Mouse (Mus musculus): Measurements from ENCODE around the gene Esd. TPM values are rescaled to one million over a fixed set of nuclear protein-coding genes. Genes with fewer than 3 reads are reported as not detected.

Esd gene
- polyA plus RNA-seq, 1 experiment from 2014 or later: 370 TPM

- H3K9ac ChIP-seq (ENCODE audit: low read depth, low read length): no peak overlapping the region
- H3K27me3 ChIP-seq (ENCODE audit: control insufficient read depth, insufficient read depth, low read length): no peaks in the 10 kb centered on the region
- DNase-seq (ENCODE audit: low spot score): no peak
- no peak for ATAC-seq (ENCODE audit: low FRiP score)
- no peaks in the 10 kb centered on the region for H3K36me3 ChIP-seq (ENCODE audit: control insufficient read depth, insufficient read depth, low read length)
- peak overlapping the region; percentile 57 for H3K4me2 ChIP-seq (replicated peaks; ENCODE audit: low read depth, low read length)
- no peaks in the 10 kb centered on the region for H3K9me3 ChIP-seq (ENCODE audit: control insufficient read depth, low read length)
- peak overlapping the region; percentile 84 for H3K4me3 ChIP-seq (ENCODE audit: low read depth, low read length)
- no peaks in the 10 kb centered on the region for H3K4me1 ChIP-seq (replicated peaks; ENCODE audit: control insufficient read depth, insufficient read depth, low read length)
- no peak overlapping the region for H3K27ac ChIP-seq (ENCODE audit: low read depth, low read length)
- 26% methylated on average over 9 of the region's 9 CpGs for WGBS
Measured at GRCm38 (mm10) chr14:74731221-74732078, 647 bp upstream of the Esd start.

GRCm38 (mm10) chr14:74733397-74733796 is 1.3 kb downstream of the Esd start:
- Histone ChIP-seq H3K9me3 (ENCODE audit: control insufficient read depth, low read length) (no peaks in the 10 kb centered on the region), H3K36me3 (ENCODE audit: control insufficient read depth, insufficient read depth, low read length) (no peaks in the 10 kb centered on the region), H3K27me3 (ENCODE audit: control insufficient read depth, insufficient read depth, low read length) (no peaks in the 10 kb centered on the region), H3K4me3 (ENCODE audit: low read depth, low read length) (0 out of 2 replicates have a peak overlapping the region, but pooled peaks have one; percentile 84), H3K9ac (ENCODE audit: low read depth, low read length) (no peak overlapping the region), H3K4me2 (replicated peaks; ENCODE audit: low read depth, low read length) (no peak overlapping the region; the same call in 1 of the 2 replicates), H3K27ac (ENCODE audit: low read depth, low read length) (no peak overlapping the region), H3K4me1 (replicated peaks; ENCODE audit: control insufficient read depth, insufficient read depth, low read length) (no peaks in the 10 kb centered on the region)
- DNase-seq (ENCODE audit: low spot score) (no peak), ATAC-seq (ENCODE audit: low FRiP score) (no peak)
- WGBS: 61% methylated on average over 2 of the region's 2 CpGs

- H3K4me3 ChIP-seq (ENCODE audit: low read depth, low read length): no peak overlapping the region
- H3K4me1 ChIP-seq (replicated peaks; ENCODE audit: control insufficient read depth, insufficient read depth, low read length): no peaks in the 10 kb centered on the region
- ATAC-seq (ENCODE audit: low FRiP score): no peak
- H3K27ac ChIP-seq (ENCODE audit: low read depth, low read length): no peak overlapping the region
- no peaks in the 10 kb centered on the region for H3K9me3 ChIP-seq (ENCODE audit: control insufficient read depth, low read length)
- 0 out of 2 replicates have a peak, but pooled peaks cover 2% of the 10 kb centered on the region for H3K36me3 ChIP-seq (ENCODE audit: control insufficient read depth, insufficient read depth, low read length)
- 87% methylated on average over 6 of the region's 6 CpGs for whole genome bisulfite sequencing
- no peak overlapping the region for H3K9ac ChIP-seq (ENCODE audit: low read depth, low read length)
- H3K4me2 ChIP-seq (replicated peaks; ENCODE audit: low read depth, low read length): no peak overlapping the region
- no peak for DNase-seq (ENCODE audit: low spot score)
- H3K27me3 ChIP-seq (ENCODE audit: control insufficient read depth, insufficient read depth, low read length): no peaks in the 10 kb centered on the region
Measured at GRCm38 (mm10) chr14:74735471-74735870, 3.4 kb downstream of the Esd start.

GRCm38 (mm10) chr14:74736850-74737249 is 4.8 kb downstream of the Esd start:
- 0 out of 2 replicates have a peak, but pooled peaks cover 2% of the 10 kb centered on the region for H3K36me3 ChIP-seq (ENCODE audit: control insufficient read depth, insufficient read depth, low read length)
- H3K27me3 ChIP-seq (ENCODE audit: control insufficient read depth, insufficient read depth, low read length): no peaks in the 10 kb centered on the region
- no peak overlapping the region for H3K4me2 ChIP-seq (replicated peaks; ENCODE audit: low read depth, low read length)
- ATAC-seq (ENCODE audit: low FRiP score) (no peak), DNase-seq (ENCODE audit: low spot score) (no peak)
- no peaks in the 10 kb centered on the region for H3K9me3 ChIP-seq (ENCODE audit: control insufficient read depth, low read length)
- WGBS: 98% methylated on average over 6 of the region's 6 CpGs
- no peaks in the 10 kb centered on the region for H3K4me1 ChIP-seq (replicated peaks; ENCODE audit: control insufficient read depth, insufficient read depth, low read length)
- no peak overlapping the region for H3K27ac ChIP-seq (ENCODE audit: low read depth, low read length)
- no peak overlapping the region for H3K9ac ChIP-seq (ENCODE audit: low read depth, low read length)
- H3K4me3 ChIP-seq (ENCODE audit: low read depth, low read length): no peak overlapping the region

- H3K27me3 ChIP-seq (ENCODE audit: control insufficient read depth, insufficient read depth, low read length): no peaks in the 10 kb centered on the region
- H3K36me3 ChIP-seq (ENCODE audit: control insufficient read depth, insufficient read depth, low read length): no peaks in the 10 kb centered on the region
- DNase-seq (ENCODE audit: low spot score) (peak; percentile 86), ATAC-seq (ENCODE audit: low FRiP score) (peak; percentile 45; the same call in 1 of the 2 replicates)
- 60% methylated on average over 10 of the region's 10 CpGs for WGBS
- no peak overlapping the region for H3K4me3 ChIP-seq (ENCODE audit: low read depth, low read length)
- no peak overlapping the region for H3K4me2 ChIP-seq (replicated peaks; ENCODE audit: low read depth, low read length)
- H3K4me1 ChIP-seq (replicated peaks; ENCODE audit: control insufficient read depth, insufficient read depth, low read length): no peaks in the 10 kb centered on the region
- no peak overlapping the region for H3K27ac ChIP-seq (ENCODE audit: low read depth, low read length)
- no peaks in the 10 kb centered on the region for H3K9me3 ChIP-seq (ENCODE audit: control insufficient read depth, low read length)
- no peak overlapping the region for H3K9ac ChIP-seq (ENCODE audit: low read depth, low read length)
Measured at GRCm38 (mm10) chr14:74764191-74764918, 32.3 kb downstream of the Esd start.

GRCm38 (mm10) chr14:74767892-74768291 is 35.8 kb downstream of the Esd start:
- WGBS: 86% methylated on average over 1 of the region's 1 CpGs
- H3K36me3 ChIP-seq (ENCODE audit: control insufficient read depth, insufficient read depth, low read length): no peaks in the 10 kb centered on the region
- DNase-seq (ENCODE audit: low spot score) (no peak), ATAC-seq (ENCODE audit: low FRiP score) (no peak)
- H3K9me3 ChIP-seq (ENCODE audit: control insufficient read depth, low read length): no peaks in the 10 kb centered on the region
- no peak overlapping the region for H3K27ac ChIP-seq (ENCODE audit: low read depth, low read length)
- no peak overlapping the region for H3K9ac ChIP-seq (ENCODE audit: low read depth, low read length)
- H3K4me2 ChIP-seq (replicated peaks; ENCODE audit: low read depth, low read length): no peak overlapping the region
- H3K4me1 ChIP-seq (replicated peaks; ENCODE audit: control insufficient read depth, insufficient read depth, low read length): no peaks in the 10 kb centered on the region
- no peaks in the 10 kb centered on the region for H3K27me3 ChIP-seq (ENCODE audit: control insufficient read depth, insufficient read depth, low read length)
- no peak overlapping the region for H3K4me3 ChIP-seq (ENCODE audit: low read depth, low read length)

GRCm38 (mm10) chr14:74774046-74774619 is 42.0 kb downstream of the Esd start:
- DNase-seq (ENCODE audit: low spot score) (no peak), ATAC-seq (ENCODE audit: low FRiP score) (no peak)
- Histone ChIP-seq H3K9ac (ENCODE audit: low read depth, low read length) (no peak overlapping the region), H3K4me1 (replicated peaks; ENCODE audit: control insufficient read depth, insufficient read depth, low read length) (no peaks in the 10 kb centered on the region), H3K27ac (ENCODE audit: low read depth, low read length) (no peak overlapping the region), H3K27me3 (ENCODE audit: control insufficient read depth, insufficient read depth, low read length) (no peaks in the 10 kb centered on the region), H3K4me3 (ENCODE audit: low read depth, low read length) (no peak overlapping the region), H3K36me3 (ENCODE audit: control insufficient read depth, insufficient read depth, low read length) (no peaks in the 10 kb centered on the region), H3K4me2 (replicated peaks; ENCODE audit: low read depth, low read length) (no peak overlapping the region), H3K9me3 (ENCODE audit: control insufficient read depth, low read length) (no peaks in the 10 kb centered on the region)
- 81% methylated on average over 10 of the region's 10 CpGs for WGBS

GRCm38 (mm10) chr14:74784243-74784934 is 52.3 kb downstream of the Esd start:
- Histone ChIP-seq H3K9me3 (ENCODE audit: control insufficient read depth, low read length) (no peaks in the 10 kb centered on the region), H3K9ac (ENCODE audit: low read depth, low read length) (no peak overlapping the region), H3K36me3 (ENCODE audit: control insufficient read depth, insufficient read depth, low read length) (no peaks in the 10 kb centered on the region; the same call in 1 of the 2 replicates), H3K4me2 (replicated peaks; ENCODE audit: low read depth, low read length) (no peak overlapping the region), H3K4me1 (replicated peaks; ENCODE audit: control insufficient read depth, insufficient read depth, low read length) (no peaks in the 10 kb centered on the region), H3K27me3 (ENCODE audit: control insufficient read depth, insufficient read depth, low read length) (no peaks in the 10 kb centered on the region), H3K27ac (ENCODE audit: low read depth, low read length) (no peak overlapping the region), H3K4me3 (ENCODE audit: low read depth, low read length) (no peak overlapping the region)
- DNase-seq (ENCODE audit: low spot score) (no peak), ATAC-seq (ENCODE audit: low FRiP score) (no peak)
- WGBS: 90% methylated on average over 11 of the region's 11 CpGs

All from hindbrain, embryonic 11.5 days (tissue).